Mouse (Mus musculus) olfactory bulb, adult 2 months (tissue): Measurements from ENCODE around the gene Atr. TPM values are rescaled to one million over a fixed set of nuclear protein-coding genes. Genes with fewer than 3 reads are reported as not detected.

Experiments used
- H3K27ac ChIP-seq: fragments of 200-500 bp; 2 replicates; pipeline ENCODE4 v1.5.1; 2012; ENCODE audit warnings: low read depth, low read length; ENCODE audit not compliant: insufficient read depth
- H3K4me1 ChIP-seq: fragments of 200-500 bp; 2 replicates; pipeline ENCODE4 v1.6.1; 2012; ENCODE audit warnings: low read length; ENCODE audit not compliant: control insufficient read depth, insufficient read depth
- H3K4me3 ChIP-seq: fragments of 200-500 bp; 2 replicates; pipeline ENCODE4 v1.5.1; 2012; ENCODE audit warnings: mild to moderate bottlenecking, low read depth, low read length, moderate library complexity; ENCODE audit not compliant: insufficient read depth
- CTCF ChIP-seq: fragments of 200-500 bp; IDR thresholded peaks from 2 replicates; pipeline ENCODE4 v1.5.1; 2012; ENCODE audit warnings: low read depth, mild to moderate bottlenecking, low read length, moderate library complexity; ENCODE audit not compliant: insufficient read depth
- POLR2A ChIP-seq: fragments of 200-500 bp; IDR thresholded peaks from 2 replicates; pipeline ENCODE4 v1.6.1; 2012; ENCODE audit warnings: mild to moderate bottlenecking, low read depth, low read length, moderate library complexity; ENCODE audit not compliant: insufficient read depth
- WGBS: fragments of 180-500 bp; shearing (Covaris S2); methylation state at CpG from one replicate; pipeline ENCODE4 v1.1.7; 2018; 5-methylcytosine and 5-hydroxymethylcytosine counted together
- polyA plus RNA-seq: library from polyadenylated mRNA; stranded (reverse); fragments of >200 nt; gene quantifications from 2 replicates; pipeline ENCODE4 v1.2.4, GENCODE M21; 2012; ENCODE audit warnings: low replicate concordance; ENCODE audit not compliant: missing spikeins, insufficient read depth, insufficient read length

The Atr gene
- not detected in 2 replicates for polyA plus RNA-seq

GRCm38 (mm10) chr9:95857414-95858026, at the start of gene Atr:
Gene Atr, plus strand, starts transcription at chr9:95857597.
- H3K4me3 ChIP-seq = peak within 1 kb of the TSS; percentile 70
- TF ChIP-seq POLR2A = no peak
- no peak for TF ChIP-seq CTCF
- WGBS = under 1% methylated on average over 69 of the region's 69 CpGs
- no peak within 1 kb of the TSS; the same call in 1 of the 2 replicates for H3K27ac ChIP-seq
- no peaks in the 10 kb centered on the region for H3K4me1 ChIP-seq

GRCm38 (mm10) chr9:95809596-95809995, 47.8 kb upstream of the Atr start:
- H3K4me1 ChIP-seq = no peaks in the 10 kb centered on the region
- 64% methylated on average over 4 of the region's 4 CpGs for WGBS
- H3K4me3 ChIP-seq = no peak overlapping the region
- H3K27ac ChIP-seq = no peak overlapping the region
- TF ChIP-seq POLR2A (no peak), CTCF (no peak)

- WGBS = 98% methylated on average over 4 of the region's 4 CpGs
- H3K4me1 ChIP-seq = no peaks in the 10 kb centered on the region
- no peak overlapping the region for H3K27ac ChIP-seq
- TF ChIP-seq CTCF (no peak), POLR2A (no peak)
- no peak overlapping the region for H3K4me3 ChIP-seq
Observed at GRCm38 (mm10) chr9:95811817-95812216, 45.6 kb upstream of the Atr start.

- H3K4me1 ChIP-seq = no peaks in the 10 kb centered on the region
- TF ChIP-seq CTCF (no peak), POLR2A (no peak)
- no peak overlapping the region for H3K4me3 ChIP-seq
- H3K27ac ChIP-seq = no peak overlapping the region
- 53% methylated on average over 20 of the region's 20 CpGs for WGBS
Observed at GRCm38 (mm10) chr9:95813721-95814531, 43.5 kb upstream of the Atr start.

- H3K4me3 ChIP-seq = no peak overlapping the region
- WGBS = 74% methylated on average over 11 of the region's 11 CpGs
- H3K27ac ChIP-seq = no peak overlapping the region
- H3K4me1 ChIP-seq = no peaks in the 10 kb centered on the region
- TF ChIP-seq POLR2A (no peak), CTCF (no peak)
Observed at GRCm38 (mm10) chr9:95815015-95815673, 42.3 kb upstream of the Atr start.

- whole genome bisulfite sequencing = 74% methylated on average over 4 of the region's 4 CpGs
- no peak overlapping the region for H3K4me3 ChIP-seq
Observed at GRCm38 (mm10) chr9:95815706-95816105, 41.7 kb upstream of the Atr start.

GRCm38 (mm10) chr9:95822531-95822930, 34.9 kb upstream of the Atr start:
- Histone ChIP-seq H3K27ac (no peak overlapping the region), H3K4me3 (no peak overlapping the region), H3K4me1 (no peaks in the 10 kb centered on the region)
- 49% methylated on average over 7 of the region's 7 CpGs for WGBS
- no peak for TF ChIP-seq POLR2A
- no peak for TF ChIP-seq CTCF

More at GRCm38 (mm10) chr9:95815706-95816105, 41.7 kb upstream of the Atr start:
- TF ChIP-seq CTCF = no peak
- no peak for TF ChIP-seq POLR2A
- H3K27ac ChIP-seq = no peak overlapping the region
- H3K4me1 ChIP-seq = no peaks in the 10 kb centered on the region

- Histone ChIP-seq H3K4me1 (no peaks in the 10 kb centered on the region), H3K4me3 (no peak overlapping the region), H3K27ac (no peak overlapping the region)
- 88% methylated on average over 5 of the region's 5 CpGs for WGBS
- TF ChIP-seq POLR2A (no peak), CTCF (no peak)
Observed at GRCm38 (mm10) chr9:95827565-95827964, 29.8 kb upstream of the Atr start.

- no peaks in the 10 kb centered on the region for H3K4me1 ChIP-seq
- no peak overlapping the region for H3K27ac ChIP-seq
- H3K4me3 ChIP-seq = no peak overlapping the region
- 95% methylated on average over 3 of the region's 3 CpGs for WGBS
- TF ChIP-seq CTCF = no peak
- no peak for TF ChIP-seq POLR2A
Observed at GRCm38 (mm10) chr9:95832758-95833157, 24.6 kb upstream of the Atr start.

GRCm38 (mm10) chr9:95834799-95835198, 22.6 kb upstream of the Atr start:
- no peak overlapping the region for H3K4me3 ChIP-seq
- no peak for TF ChIP-seq POLR2A
- no peak for TF ChIP-seq CTCF
- H3K27ac ChIP-seq = no peak overlapping the region
- no peaks in the 10 kb centered on the region for H3K4me1 ChIP-seq
- 59% methylated on average over 3 of the region's 3 CpGs for WGBS
